Mouse (Mus musculus) kidney, adult 2 months (tissue): ENCODE measurements around the gene Dennd5b. TPM values are rescaled to one million over a fixed set of nuclear protein-coding genes. Genes with fewer than 3 reads are reported as not detected.

Experiments
- DNase-seq: peaks from one replicate; pipeline ENCODE4 v3.0.0; 2021
- H3K27ac ChIP-seq: fragments of 200-500 bp; 2 replicates; pipeline ENCODE4 v1.5.1; 2012; ENCODE audit warnings: low read depth, low read length, control low read depth, inconsistent platforms; ENCODE audit not compliant: insufficient read depth
- H3K27me3 ChIP-seq: fragments of 200-500 bp; replicated peaks from 2 replicates; pipeline ENCODE4 v1.6.1; 2012; ENCODE audit warnings: mild to moderate bottlenecking, moderate library complexity, low read length, inconsistent platforms; ENCODE audit not compliant: control insufficient read depth, insufficient read depth
- H3K36me3 ChIP-seq: fragments of 200-500 bp; 2 replicates; pipeline ENCODE4 v1.6.1; 2012; ENCODE audit warnings: mild to moderate bottlenecking, moderate library complexity, low read length, inconsistent platforms; ENCODE audit not compliant: control insufficient read depth, insufficient read depth
- H3K4me1 ChIP-seq: fragments of 200-500 bp; 2 replicates; pipeline ENCODE4 v1.6.1; 2011; ENCODE audit warnings: low read length; ENCODE audit not compliant: control insufficient read depth, insufficient read depth
- H3K4me3 ChIP-seq: fragments of 200-500 bp; 2 replicates; pipeline ENCODE4 v1.5.1; 2011; ENCODE audit warnings: mild to moderate bottlenecking, low read depth, low read length, control low read depth; ENCODE audit not compliant: insufficient read depth
- CTCF ChIP-seq: fragments of 200-500 bp; conservative IDR thresholded peaks from 2 replicates; pipeline ENCODE4 v1.5.1; 2011; ENCODE audit warnings: low read depth, mild to moderate bottlenecking, control low read depth, low read length, moderate library complexity, mixed read lengths; ENCODE audit not compliant: insufficient read depth, insufficient read length
- POLR2A ChIP-seq: fragments of 200-500 bp; IDR thresholded peaks from one replicate; pipeline ENCODE4 v1.6.1; 2011; ENCODE audit warnings: low read depth, low read length, control low read depth
- WGBS: fragments of 180-500 bp; shearing (Covaris S2); methylation state at CpG from one replicate; pipeline ENCODE4 v1.1.7; 2018; 5-methylcytosine and 5-hydroxymethylcytosine counted together
- polyA plus RNA-seq: library from polyadenylated mRNA; depleted of rRNA; stranded (reverse); fragments of >200 nt; gene quantifications from 2 replicates; pipeline ENCODE4 v1.2.3, GENCODE M21; 2012

Gene Dennd5b
- polyA plus RNA-seq, 1 experiment: 6.4 TPM

GRCm38 (mm10) chr6:149057947-149058391, 43.5 kb downstream of the Dennd5b start:
- peak; percentile 72 for DNase-seq
- peaks cover 5% of the 10 kb centered on the region; the same call in 1 of the 2 replicates for H3K4me1 ChIP-seq
- WGBS: 17% methylated on average over 3 of the region's 3 CpGs
- H3K27me3 ChIP-seq: no peaks in the 10 kb centered on the region
- H3K36me3 ChIP-seq: peaks cover 4% of the 10 kb centered on the region
- H3K27ac ChIP-seq: peak overlapping the region; percentile 88
- H3K4me3 ChIP-seq: no peak overlapping the region
- no peak for TF ChIP-seq POLR2A
- TF ChIP-seq CTCF: peak; percentile 75

GRCm38 (mm10) chr6:149054780-149055179, 46.7 kb downstream of the Dennd5b start:
- Histone ChIP-seq H3K4me1 (peaks cover 5% of the 10 kb centered on the region; the same call in 1 of the 2 replicates), H3K4me3 (no peak overlapping the region), H3K27ac (no peak overlapping the region), H3K36me3 (peaks cover 3% of the 10 kb centered on the region; the same call in 1 of the 2 replicates), H3K27me3 (no peaks in the 10 kb centered on the region)
- TF ChIP-seq CTCF (no peak), POLR2A (no peak)
- 71% methylated on average over 2 of the region's 2 CpGs for WGBS
- no peak for DNase-seq

DNA sequence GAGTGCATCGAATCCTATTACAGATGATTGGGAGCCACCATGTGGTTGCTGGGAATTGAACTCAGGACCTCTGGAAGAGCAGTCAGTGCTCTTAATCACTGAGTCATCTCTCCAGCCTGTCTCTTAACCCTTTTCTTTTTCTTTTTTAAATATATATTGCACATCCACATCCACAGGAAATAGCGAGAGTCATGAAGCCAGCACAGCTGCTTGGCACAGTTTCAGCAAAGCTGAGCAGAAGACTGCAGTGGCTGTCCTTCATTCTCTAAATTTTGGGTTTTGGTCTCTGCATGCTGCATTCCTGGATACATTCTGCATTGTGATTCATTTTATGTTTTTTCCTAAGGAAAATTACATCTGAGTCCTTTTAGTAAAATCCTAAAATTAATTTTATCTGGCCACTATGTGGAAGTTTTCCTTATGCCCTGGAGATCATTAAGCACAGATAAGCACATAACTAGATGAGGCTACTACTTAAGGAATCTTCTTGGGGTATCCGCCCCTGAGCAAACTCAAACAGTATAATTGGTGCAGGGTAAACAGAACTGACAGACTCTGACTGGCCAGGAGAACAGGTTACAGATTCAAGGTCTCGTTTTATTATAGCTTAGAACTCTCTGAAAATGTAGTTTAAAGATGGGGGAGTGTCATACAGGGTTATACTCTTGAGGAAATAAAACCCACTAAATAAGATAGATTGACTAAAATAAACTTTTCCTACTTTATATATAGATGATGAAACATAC, 50.3 kb downstream of the Dennd5b start:
- no peaks in the 10 kb centered on the region for H3K36me3 ChIP-seq
- 71% methylated on average over 4 of the region's 4 CpGs for WGBS
- peak; percentile 7 for DNase-seq
- H3K4me3 ChIP-seq: no peak overlapping the region
- TF ChIP-seq CTCF (no peak), POLR2A (no peak)
- no peak overlapping the region for H3K27ac ChIP-seq
- no peaks in the 10 kb centered on the region for H3K27me3 ChIP-seq
- no peaks in the 10 kb centered on the region for H3K4me1 ChIP-seq

DNA sequence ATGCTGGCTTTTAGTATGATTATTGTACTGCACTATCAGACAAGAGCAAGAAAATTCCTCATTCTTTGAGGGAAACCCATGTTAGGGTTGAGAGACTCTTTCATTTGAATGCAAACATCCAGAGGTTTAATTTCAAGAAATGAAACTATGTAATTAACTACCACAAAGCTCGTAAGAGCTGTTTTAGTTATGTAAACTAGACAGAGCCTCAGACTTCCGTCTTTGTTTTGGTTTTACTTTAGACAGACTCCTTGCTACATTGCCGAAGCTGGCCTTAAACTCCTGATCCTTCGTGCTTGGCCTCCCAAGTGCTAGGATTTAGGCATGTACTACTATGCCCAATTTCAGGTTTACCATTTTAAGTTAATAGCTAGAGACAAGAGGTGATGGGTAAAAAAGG, 61.4 kb downstream of the Dennd5b start:
- H3K4me1 ChIP-seq: no peaks in the 10 kb centered on the region
- TF ChIP-seq POLR2A (no peak), CTCF (no peak)
- no peaks in the 10 kb centered on the region for H3K27me3 ChIP-seq
- no peak overlapping the region for H3K4me3 ChIP-seq
- DNase-seq: no peak
- 82% methylated on average over 4 of the region's 4 CpGs for WGBS
- H3K27ac ChIP-seq: no peak overlapping the region
- H3K36me3 ChIP-seq: peaks cover 1% of the 10 kb centered on the region; the same call in 1 of the 2 replicates

GRCm38 (mm10) chr6:149032198-149032597, 69.3 kb downstream of the Dennd5b start:
- Histone ChIP-seq H3K4me3 (no peak overlapping the region), H3K4me1 (no peaks in the 10 kb centered on the region), H3K36me3 (no peaks in the 10 kb centered on the region), H3K27me3 (no peaks in the 10 kb centered on the region), H3K27ac (no peak overlapping the region)
- WGBS: 89% methylated on average over 5 of the region's 5 CpGs
- TF ChIP-seq POLR2A: no peak
- no peak for TF ChIP-seq CTCF
- no peak for DNase-seq

DNA sequence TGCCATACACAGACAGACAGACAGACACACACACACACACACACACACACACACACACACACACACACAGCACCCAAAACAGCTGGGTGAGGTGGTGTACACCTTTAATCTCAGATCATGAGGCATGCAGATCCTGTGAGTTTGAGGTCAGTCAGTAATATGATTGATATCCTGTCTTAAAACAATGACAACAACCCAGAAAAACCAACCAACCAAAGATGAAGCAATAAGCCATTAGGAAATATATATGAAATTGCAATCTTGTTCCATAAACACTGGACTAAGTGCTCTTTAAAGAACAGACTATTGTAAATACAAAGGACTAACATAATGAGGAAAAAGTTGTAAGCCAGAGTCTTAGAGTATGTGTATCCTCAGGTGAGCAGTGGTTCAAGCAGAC, 70.1 kb downstream of the Dennd5b start:
- Histone ChIP-seq H3K4me1 (no peaks in the 10 kb centered on the region), H3K4me3 (no peak overlapping the region), H3K27ac (no peak overlapping the region), H3K27me3 (no peaks in the 10 kb centered on the region), H3K36me3 (peaks cover 2% of the 10 kb centered on the region; the same call in 1 of the 2 replicates)
- TF ChIP-seq CTCF (no peak), POLR2A (no peak)
- DNase-seq: no peak

- no peak for DNase-seq
- peaks cover 9% of the 10 kb centered on the region for H3K36me3 ChIP-seq
- no peak overlapping the region for H3K4me3 ChIP-seq
- no peaks in the 10 kb centered on the region for H3K27me3 ChIP-seq
- TF ChIP-seq CTCF (no peak), POLR2A (no peak)
- 80% methylated on average over 5 of the region's 5 CpGs for WGBS
- H3K4me1 ChIP-seq: peaks cover 2% of the 10 kb centered on the region; the same call in 1 of the 2 replicates
- no peak overlapping the region for H3K27ac ChIP-seq
Observed at GRCm38 (mm10) chr6:149018431-149018830, 83.0 kb downstream of the Dennd5b start.

GRCm38 (mm10) chr6:149010766-149011301, 90.6 kb downstream of the Dennd5b start:
- Histone ChIP-seq H3K4me1 (no peaks in the 10 kb centered on the region), H3K4me3 (no peak overlapping the region), H3K36me3 (peaks cover 11% of the 10 kb centered on the region), H3K27ac (no peak overlapping the region), H3K27me3 (no peaks in the 10 kb centered on the region)
- peak; percentile 35 for DNase-seq
- no peak for TF ChIP-seq POLR2A
- no peak; the same call in 1 of the 2 replicates for TF ChIP-seq CTCF
